Mouse (Mus musculus): ENCODE measurements around the gene Map1lc3b. TPM values are rescaled to one million over a fixed set of nuclear protein-coding genes. Genes with fewer than 3 reads are reported as not detected.

Gene Map1lc3b
- total and polyA plus RNA-seq, 3 experiments = 56.4 to 68.8 TPM; not detected in 1

DNA sequence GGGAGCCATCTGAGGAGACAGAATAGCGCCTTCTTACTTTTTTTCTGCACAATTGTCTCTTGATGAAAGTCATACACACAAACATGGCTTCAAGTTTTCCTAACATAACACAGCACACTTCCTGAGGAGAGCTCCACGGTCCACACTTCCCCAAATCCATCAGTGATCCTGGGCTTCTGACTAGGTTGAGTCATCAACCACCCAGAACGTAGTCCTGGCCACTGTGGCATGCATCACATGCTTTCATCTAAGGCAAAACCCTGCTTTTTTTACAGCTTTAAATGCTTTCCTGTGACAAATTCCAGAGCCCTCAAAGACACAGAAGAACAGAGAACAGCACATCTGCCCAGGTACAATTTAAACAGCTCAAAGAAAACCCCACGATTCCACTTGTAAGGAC, 38.5 kb downstream of the Map1lc3b start:
- TF ChIP-seq GATA1 (IDR thresholded peaks at IDR 0.05; ENCODE audit: low read depth, low read length) (no peak), USF2 (IDR thresholded peaks at IDR 0.05; ENCODE audit: borderline replicate concordance in 1 of 2, insufficient read depth in 1 of 2, low read depth in 1 of 2, low read length in 2 of 2) (no peak), EP300 (IDR thresholded peaks at IDR 0.05; ENCODE audit: low read depth in 1 of 2, low read length in 2 of 2) (no peak), NELFE (IDR thresholded peaks at IDR 0.05; ENCODE audit: low read depth, low read length) (no peak), POLR2AphosphoS5 (IDR thresholded peaks at IDR 0.05; ENCODE audit: borderline replicate concordance, low read depth, low read length) (no peak), TBP (IDR thresholded peaks at IDR 0.05; ENCODE audit: low read depth, low read length) (no peak), CTCF (IDR thresholded peaks at IDR 0.05 in 2 of 3, conservative IDR thresholded peaks at IDR 0.05 in 1 of 3; ENCODE audit: control insufficient read depth in 1 of 3, insufficient read depth in 1 of 3, low read depth in 2 of 3, low read length in 3 of 3, poor library complexity in 1 of 3, severe bottlenecking in 1 of 3) (no peak), MAX (IDR thresholded peaks at IDR 0.05; ENCODE audit: low read length) (no peak), MAFK (IDR thresholded peaks at IDR 0.05; ENCODE audit: borderline replicate concordance, low read depth, low read length) (no peak), ZKSCAN1 (IDR thresholded peaks at IDR 0.05; ENCODE audit: low read depth, low read length) (no peak), ETS1 (IDR thresholded peaks at IDR 0.05; ENCODE audit: low read depth, low read length) (no peak), BHLHE40 (IDR thresholded peaks at IDR 0.05; ENCODE audit: borderline replicate concordance, low read depth, low read length) (no peak), ELF1 (IDR thresholded peaks at IDR 0.05; ENCODE audit: low read depth, low read length) (no peak), ZC3H11A (IDR thresholded peaks at IDR 0.05; ENCODE audit: low read depth, low read length) (no peak), CHD1 (IDR thresholded peaks at IDR 0.05; ENCODE audit: low read depth, low read length) (no peak), ZNF384 (IDR thresholded peaks at IDR 0.05; ENCODE audit: low read depth, low read length) (no peak), USF1 (IDR thresholded peaks at IDR 0.05; ENCODE audit: low read depth, low read length) (no peak), TAL1 (IDR thresholded peaks at IDR 0.05; ENCODE audit: low read length) (no peak)
- no peak for DNase-seq (ENCODE audit: low read depth, low spot score)

GRCm38 (mm10) chr8:121631645-121632071, 41.5 kb downstream of the Map1lc3b start:
- H3K9ac ChIP-seq (ENCODE audit: control insufficient read depth, low read depth, low read length, poor library complexity, severe bottlenecking) = no peak overlapping the region
- TF ChIP-seq KAT2A (conservative IDR thresholded peaks at IDR 0.05; ENCODE audit: low read depth, low read length) (no peak), BHLHE40 (IDR thresholded peaks at IDR 0.05; ENCODE audit: borderline replicate concordance, low read depth, low read length) (no peak), RCOR1 (IDR thresholded peaks at IDR 0.05; ENCODE audit: low read depth, low read length) (no peak), USF2 (IDR thresholded peaks at IDR 0.05; ENCODE audit: borderline replicate concordance in 1 of 2, insufficient read depth in 1 of 2, low read depth in 1 of 2, low read length in 2 of 2) (no peak), SMC3 (IDR thresholded peaks at IDR 0.05; ENCODE audit: low read depth, low read length) (no peak), TBP (IDR thresholded peaks at IDR 0.05; ENCODE audit: low read depth, low read length) (no peak), RAD21 (IDR thresholded peaks at IDR 0.05; ENCODE audit: low read depth, low read length) (no peak), ZNF384 (IDR thresholded peaks at IDR 0.05; ENCODE audit: low read depth, low read length) (no peak), ZC3H11A (IDR thresholded peaks at IDR 0.05; ENCODE audit: low read depth, low read length) (no peak), MAZ (IDR thresholded peaks at IDR 0.05; ENCODE audit: low read depth, low read length) (no peak), USF1 (IDR thresholded peaks at IDR 0.05; ENCODE audit: low read depth, low read length) (no peak), MAX (IDR thresholded peaks at IDR 0.05; ENCODE audit: low read length) (no peak), MXI1 (IDR thresholded peaks at IDR 0.05; ENCODE audit: low read depth, low read length) (no peak), GABPA (IDR thresholded peaks at IDR 0.05; ENCODE audit: low read depth, low read length) (no peak), ZMIZ1 (IDR thresholded peaks at IDR 0.05; ENCODE audit: low read depth, low read length) (no peak), CHD1 (IDR thresholded peaks at IDR 0.05; ENCODE audit: low read depth, low read length) (no peak), JUND (IDR thresholded peaks at IDR 0.05; ENCODE audit: low read depth, low read length) (no peak), TCF12 (IDR thresholded peaks at IDR 0.05; ENCODE audit: low read depth, low read length) (no peak)
- H3K36me3 ChIP-seq (ENCODE audit: control insufficient read depth in 1 of 2, insufficient read depth in 2 of 2, low read length in 2 of 2) = no peaks in the 10 kb centered on the region
- no peaks in the 10 kb centered on the region for H3K79me2 ChIP-seq (ENCODE audit: control insufficient read depth, insufficient read depth, low read length, poor library complexity)
- no peak for DNase-seq (ENCODE audit: low read depth, low spot score)
- no peaks in the 10 kb centered on the region for H3K27me3 ChIP-seq (ENCODE audit: control insufficient read depth in 1 of 2, insufficient read depth in 2 of 2, low read length in 2 of 2)
- no peak overlapping the region for H3K27ac ChIP-seq (ENCODE audit: control insufficient read depth, low read depth, low read length)
- no peaks in the 10 kb centered on the region for H3K9me3 ChIP-seq (replicated peaks; ENCODE audit: insufficient read depth, low read length)
- no peak overlapping the region for H3K4me3 ChIP-seq (ENCODE audit: control insufficient read depth in 1 of 2, insufficient read depth in 1 of 2, low read depth in 2 of 2, low read length in 2 of 2)
- no peaks in the 10 kb centered on the region for H3K4me1 ChIP-seq (ENCODE audit: control insufficient read depth in 1 of 2, insufficient read depth in 2 of 2, low read length in 2 of 2)

More for the DNA sequence above, 38.5 kb downstream of the Map1lc3b start:
- no peak overlapping the region for H3K27ac ChIP-seq (ENCODE audit: control insufficient read depth, low read depth, low read length)
- no peaks in the 10 kb centered on the region for H3K79me2 ChIP-seq (ENCODE audit: control insufficient read depth, insufficient read depth, low read length, poor library complexity)
- H3K36me3 ChIP-seq (ENCODE audit: control insufficient read depth in 1 of 2, insufficient read depth in 2 of 2, low read length in 2 of 2) = no peaks in the 10 kb centered on the region
- H3K4me1 ChIP-seq (ENCODE audit: control insufficient read depth in 1 of 2, insufficient read depth in 2 of 2, low read length in 2 of 2) = no peaks in the 10 kb centered on the region
- no peaks in the 10 kb centered on the region for H3K27me3 ChIP-seq (ENCODE audit: control insufficient read depth in 1 of 2, insufficient read depth in 2 of 2, low read length in 2 of 2)
- H3K9ac ChIP-seq (ENCODE audit: control insufficient read depth, low read depth, low read length, poor library complexity, severe bottlenecking) = no peak overlapping the region
- no peaks in the 10 kb centered on the region for H3K9me3 ChIP-seq (replicated peaks; ENCODE audit: insufficient read depth, low read length)
- H3K4me3 ChIP-seq (ENCODE audit: control insufficient read depth in 1 of 2, insufficient read depth in 1 of 2, low read depth in 2 of 2, low read length in 2 of 2) = no peak overlapping the region
